Mouse (Mus musculus) liver, embryonic 14.5 days (tissue): ENCODE results near the gene Tmem223.

Experiments
- CTCF ChIP-seq: IDR thresholded peaks from 2 replicates; pipeline ENCODE4 v1.5.1; 2016; ENCODE audit warnings: antibody characterized with exemption, low read depth, control low read depth
- EP300 ChIP-seq: IDR thresholded peaks from 2 replicates; pipeline ENCODE4 v1.6.1; 2016; ENCODE audit warnings: antibody characterized with exemption, low read depth

GRCm38 (mm10) chr19:8820424-8820956, 49.7 kb downstream of the Tmem223 start:
- TF ChIP-seq EP300 (no peak), CTCF (no peak)
